Mouse (Mus musculus) liver, postnatal 0 days (tissue): Measurements from ENCODE around the gene Fam92b.

Experiments used
- CTCF ChIP-seq: sonication (generic); IDR thresholded peaks from 2 replicates; pipeline ENCODE4 v1.5.1; 2016; ENCODE audit warnings: antibody characterized with exemption, low read depth
- EP300 ChIP-seq: IDR thresholded peaks from 2 replicates; pipeline ENCODE4 v1.6.1; 2016; ENCODE audit warnings: antibody characterized with exemption, low read depth, mild to moderate bottlenecking

DNA sequence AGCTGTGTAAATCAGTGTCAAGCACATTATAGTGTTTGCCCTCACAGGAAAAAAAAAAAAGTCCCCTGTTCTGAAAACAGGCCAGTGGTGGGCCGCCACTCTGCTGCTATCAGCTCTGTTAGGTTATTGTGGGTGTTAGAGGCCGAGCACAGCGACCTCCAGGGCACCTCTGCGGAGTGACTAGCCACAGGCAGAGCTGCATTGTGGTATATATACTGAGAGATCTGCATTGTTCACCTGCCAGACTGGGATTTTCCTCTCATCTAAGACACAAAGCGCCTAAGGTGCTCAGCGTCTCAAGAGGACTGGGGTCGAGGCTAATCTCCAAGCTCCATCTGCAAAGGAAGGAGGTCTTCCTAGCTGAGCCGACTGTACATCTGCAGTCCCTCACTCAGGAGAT, 13.9 kb downstream of the Fam92b start:
- TF ChIP-seq CTCF (no peak), EP300 (no peak)
